Mouse (Mus musculus) frontal cortex, postnatal 36 days (tissue): ENCODE data around the gene Ganc.

Experiments
- DNase-seq, 2 experiments: peaks; one replicate each; pipeline ENCODE4 v3.0.0; 2022; ENCODE audit warnings: low spot score in 2 of 2

Gene Ganc

GRCm38 (mm10) chr2:120501136-120501918 lies 97.6 kb downstream of the Ganc start:
- no peak for DNase-seq

- DNase-seq: no peak
These were observed 98.4 kb downstream of the Ganc start for GRCm38 (mm10) chr2:120501931-120502604.

GRCm38 (mm10) chr2:120502605-120502990 lies 98.9 kb downstream of the Ganc start:
- no peak for DNase-seq

- no peak for DNase-seq
These were observed 99.4 kb downstream of the Ganc start for GRCm38 (mm10) chr2:120503094-120503493.

GRCm38 (mm10) chr2:120503992-120504391 lies 100.3 kb downstream of the Ganc start:
- DNase-seq: no peak
